Mouse (Mus musculus) 416B (cell line): ENCODE measurements around the gene Tcf20.
"Not testable (repeated sequence)": the region's sequence is repeated elsewhere in the genome, so short reads cannot be mapped to it uniquely, and the experiment has no call there.

Experiments used
- DNase-seq: peaks from one replicate; pipeline ENCODE4 v3.0.0; 2011; ENCODE audit warnings: low read depth

Tcf20 gene

GRCm38 (mm10) chr15:82898740-82899675 is 88.7 kb downstream of the Tcf20 start:
- DNase-seq, result peak; percentile 62

GRCm38 (mm10) chr15:82898141-82898739 is 89.4 kb downstream of the Tcf20 start:
- no peak for DNase-seq

GRCm38 (mm10) chr15:82896336-82896735 is 91.3 kb downstream of the Tcf20 start:
- no peak for DNase-seq

- no peak for DNase-seq
Observed at GRCm38 (mm10) chr15:82890470-82890869, 97.2 kb downstream of the Tcf20 start.

- no peak for DNase-seq
Observed at GRCm38 (mm10) chr15:82889426-82889825, 98.2 kb downstream of the Tcf20 start.

- DNase-seq, result peak; percentile 70
Observed at GRCm38 (mm10) chr15:82888466-82888865, 99.2 kb downstream of the Tcf20 start.

- DNase-seq, result peak; percentile 43
Observed at GRCm38 (mm10) chr15:82877309-82877708, 110.4 kb downstream of the Tcf20 start.

- DNase-seq, result peak; percentile 35
Observed at GRCm38 (mm10) chr15:82876863-82877262, 110.8 kb downstream of the Tcf20 start.

GRCm38 (mm10) chr15:82872037-82872436 is 115.6 kb downstream of the Tcf20 start:
- no peak for DNase-seq

- not testable (repeated sequence) for DNase-seq
Observed at GRCm38 (mm10) chr15:82866286-82866685, 121.4 kb downstream of the Tcf20 start.

- no peak for DNase-seq
Observed at GRCm38 (mm10) chr15:82863674-82864073, 124.0 kb downstream of the Tcf20 start.

GRCm38 (mm10) chr15:82856652-82857378 is 130.9 kb downstream of the Tcf20 start:
- no peak for DNase-seq

- no peak for DNase-seq
Observed at GRCm38 (mm10) chr15:82856065-82856464, 131.6 kb downstream of the Tcf20 start.

- DNase-seq, result no peak
Observed at GRCm38 (mm10) chr15:82839146-82839545, 148.5 kb downstream of the Tcf20 start.

- no peak for DNase-seq
Observed at GRCm38 (mm10) chr15:82829917-82830316, 157.8 kb downstream of the Tcf20 start.

GRCm38 (mm10) chr15:82825866-82826265 is 161.8 kb downstream of the Tcf20 start:
- peak; percentile 58 for DNase-seq

GRCm38 (mm10) chr15:82822347-82822746 is 165.3 kb downstream of the Tcf20 start:
- DNase-seq, result no peak

- DNase-seq, result no peak
Observed at GRCm38 (mm10) chr15:82821657-82822056, 166.0 kb downstream of the Tcf20 start.

GRCm38 (mm10) chr15:82815296-82815695 is 172.4 kb downstream of the Tcf20 start:
- no peak for DNase-seq

GRCm38 (mm10) chr15:82814806-82815205 is 172.9 kb downstream of the Tcf20 start:
- peak; percentile 71 for DNase-seq

GRCm38 (mm10) chr15:82814321-82814720 is 173.4 kb downstream of the Tcf20 start:
- DNase-seq, result no peak

GRCm38 (mm10) chr15:82810556-82810955 is 177.1 kb downstream of the Tcf20 start:
- DNase-seq, result no peak

- DNase-seq, result no peak
Observed at GRCm38 (mm10) chr15:82809511-82809910, 178.2 kb downstream of the Tcf20 start.
